Mouse (Mus musculus) neural tube, embryonic 12.5 days (tissue): ENCODE measurements at regions not wholly inside any gene's neighbourhood (a gene's known extent, or its start where the extent isn't known, plus 50 kb on each side); places are given as distances from the start of the nearest gene placed in this dataset.
A peak's percentile ranks its signal among the peaks of the same experiment; 100 is the strongest.

Source experiments
- ATAC-seq: fragments of 200-750 bp; cut with Nextera tagmentation; 2 replicates; pipeline ENCODE4 v1.8.0; 2017; ENCODE audit warnings: low read depth, mild to moderate bottlenecking, moderate TSS enrichment, moderate library complexity; ENCODE audit not compliant: low FRiP score
- H3K27ac ChIP-seq: fragments of 300-500 bp; sonication (generic); 2 replicates; pipeline ENCODE4 v1.5.1; 2016
- H3K27me3 ChIP-seq: fragments of 300-500 bp; sonication (generic); replicated peaks from 2 replicates; pipeline ENCODE4 v1.6.1; 2016; ENCODE audit warnings: mild to moderate bottlenecking
- H3K36me3 ChIP-seq: fragments of 300-500 bp; sonication (generic); 2 replicates; pipeline ENCODE4 v1.6.1; 2016; ENCODE audit warnings: mild to moderate bottlenecking
- H3K4me1 ChIP-seq: fragments of 300-500 bp; sonication (generic); 2 replicates; pipeline ENCODE4 v1.6.1; 2016
- H3K4me2 ChIP-seq: fragments of 300-500 bp; sonication (generic); replicated peaks from 2 replicates; pipeline ENCODE4 v1.6.1; 2016; ENCODE audit warnings: mild to moderate bottlenecking
- H3K4me3 ChIP-seq: fragments of 300-500 bp; sonication (generic); 2 replicates; pipeline ENCODE4 v1.5.1; 2016
- H3K9ac ChIP-seq: fragments of 300-500 bp; sonication (generic); 2 replicates; pipeline ENCODE4 v1.6.1; 2016; ENCODE audit warnings: mild to moderate bottlenecking
- H3K9me3 ChIP-seq: fragments of 300-500 bp; sonication (generic); 2 replicates; pipeline ENCODE4 v1.6.1; 2016; ENCODE audit warnings: mild to moderate bottlenecking
- WGBS: fragments of 180-500 bp; shearing (Covaris S2); methylation state at CpG from one replicate; pipeline ENCODE4 v1.1.7; 2016; 5-methylcytosine and 5-hydroxymethylcytosine counted together

DNA sequence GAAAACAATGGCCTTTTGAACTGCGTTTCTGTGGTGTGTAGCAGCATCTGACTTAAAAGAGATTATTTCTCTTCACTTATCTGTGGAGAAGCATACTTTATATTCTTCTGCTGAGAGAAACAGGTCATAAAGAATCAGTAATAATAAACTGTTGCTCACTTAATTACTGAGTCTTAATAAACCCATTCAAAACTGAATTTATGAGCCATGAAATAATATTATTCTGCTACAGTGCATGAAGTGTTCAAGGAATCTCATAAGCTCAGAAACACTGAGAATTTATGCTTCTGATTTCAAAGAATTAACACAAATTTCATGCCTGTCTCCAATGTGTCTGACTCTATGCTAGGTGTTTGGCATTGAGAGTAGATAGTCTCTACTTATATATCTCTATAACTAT is 597.0 kb upstream of the Slit2 start:
- Histone ChIP-seq H3K4me1 (no peaks in the 10 kb centered on the region), H3K4me3 (no peak overlapping the region), H3K4me2 (no peak overlapping the region), H3K27me3 (no peaks in the 10 kb centered on the region), H3K27ac (no peak overlapping the region), H3K9me3 (no peaks in the 10 kb centered on the region), H3K9ac (no peak overlapping the region), H3K36me3 (no peaks in the 10 kb centered on the region)
- WGBS: 14% methylated on average over 1 of the region's 1 CpGs
- ATAC-seq: peak; percentile 56; the same call in 1 of the 2 replicates

DNA sequence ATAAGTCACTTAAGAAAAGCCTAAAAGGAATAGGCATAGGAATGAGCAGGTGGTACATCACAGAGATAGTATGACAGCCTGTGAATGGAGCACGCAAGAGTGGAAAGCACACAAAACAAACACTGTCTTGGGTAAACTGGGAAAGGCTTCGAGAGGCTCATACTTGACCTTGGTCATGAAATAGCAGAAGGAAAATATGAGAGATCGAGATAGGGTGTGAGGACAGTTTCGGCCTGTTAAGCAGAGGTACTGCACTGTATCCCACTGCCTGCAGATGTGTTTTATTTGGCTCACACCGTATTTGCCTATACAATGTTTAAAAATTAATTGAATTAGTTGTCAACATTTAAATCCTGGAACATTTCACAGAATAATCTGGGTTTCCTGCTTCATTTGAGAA is 596.2 kb upstream of the Slit2 start:
- no peaks in the 10 kb centered on the region for H3K9me3 ChIP-seq
- H3K27ac ChIP-seq: no peak overlapping the region
- H3K4me2 ChIP-seq: no peak overlapping the region
- ATAC-seq: no peak
- H3K27me3 ChIP-seq: no peaks in the 10 kb centered on the region
- no peaks in the 10 kb centered on the region for H3K36me3 ChIP-seq
- H3K4me3 ChIP-seq: no peak overlapping the region
- WGBS: 57% methylated on average over 5 of the region's 5 CpGs
- H3K4me1 ChIP-seq: no peaks in the 10 kb centered on the region
- no peak overlapping the region for H3K9ac ChIP-seq

DNA sequence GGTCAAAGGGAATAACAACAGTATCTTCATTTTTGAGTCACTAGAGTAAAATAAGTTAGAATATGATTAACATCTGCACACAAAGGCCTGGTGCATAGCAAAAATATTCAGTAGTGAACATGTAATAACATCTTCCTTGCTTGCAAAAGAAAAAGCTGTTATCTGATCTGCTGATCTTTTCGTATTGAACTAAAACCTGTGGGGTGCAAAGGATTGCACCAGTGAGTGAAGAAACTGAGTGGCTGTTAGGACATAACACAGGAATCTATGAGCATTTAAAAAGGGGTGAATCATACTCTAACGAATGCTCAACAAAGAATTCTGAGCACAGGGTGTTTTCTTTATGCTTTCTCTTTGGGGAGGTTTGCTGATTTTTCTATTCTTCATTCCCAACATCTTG is 592.2 kb upstream of the Slit2 start:
- Histone ChIP-seq H3K9ac (no peak overlapping the region), H3K27ac (no peak overlapping the region), H3K4me3 (no peak overlapping the region), H3K27me3 (no peaks in the 10 kb centered on the region), H3K36me3 (no peaks in the 10 kb centered on the region), H3K4me1 (no peaks in the 10 kb centered on the region), H3K9me3 (no peaks in the 10 kb centered on the region), H3K4me2 (no peak overlapping the region)
- ATAC-seq: no peak
- 83% methylated on average over 2 of the region's 2 CpGs for WGBS

DNA sequence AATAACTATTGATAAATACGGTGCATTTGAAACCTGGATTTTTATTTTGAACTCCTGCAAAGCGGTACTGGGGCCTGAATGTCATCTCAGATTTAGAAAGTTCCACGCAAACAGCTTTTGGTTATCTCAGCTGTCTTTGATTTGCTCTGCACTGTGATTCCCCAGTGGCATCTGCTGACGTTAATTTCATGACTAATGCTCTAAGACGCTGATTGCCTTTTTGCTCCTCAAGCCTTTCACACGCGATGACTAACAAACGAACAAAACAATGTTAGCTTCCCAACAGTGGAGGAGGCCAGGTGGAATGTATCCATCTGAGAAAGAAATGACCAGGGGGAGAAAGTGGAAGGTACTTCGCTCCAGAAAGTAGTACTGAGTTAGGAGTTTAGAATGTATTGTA is 586.1 kb upstream of the Slit2 start:
- Histone ChIP-seq H3K4me3 (no peak overlapping the region), H3K4me1 (no peaks in the 10 kb centered on the region), H3K9ac (no peak overlapping the region), H3K9me3 (no peaks in the 10 kb centered on the region), H3K27ac (no peak overlapping the region), H3K4me2 (no peak overlapping the region), H3K27me3 (no peaks in the 10 kb centered on the region), H3K36me3 (no peaks in the 10 kb centered on the region)
- WGBS: 81% methylated on average over 9 of the region's 9 CpGs
- ATAC-seq: no peak

DNA sequence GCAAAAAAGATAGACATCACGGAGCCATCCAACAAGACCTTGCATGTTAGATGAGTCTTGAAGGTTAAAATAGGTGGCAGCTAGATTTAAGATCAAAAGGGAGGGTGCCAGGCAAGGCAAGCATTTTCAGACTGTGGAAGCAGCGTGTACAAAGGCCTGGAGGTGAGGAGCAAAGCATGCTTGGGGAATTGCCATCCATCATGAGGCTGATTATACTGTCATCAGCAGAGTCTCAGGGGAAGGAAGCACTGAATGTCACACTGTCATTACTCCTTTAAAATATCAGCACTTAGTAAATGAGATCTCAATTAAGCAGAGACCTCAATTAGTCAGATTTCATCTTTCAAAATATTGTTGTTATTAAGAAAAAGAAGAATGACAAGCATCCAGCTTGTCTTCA is 561.0 kb upstream of the Slit2 start:
- Histone ChIP-seq H3K27me3 (no peaks in the 10 kb centered on the region), H3K4me1 (no peaks in the 10 kb centered on the region), H3K4me3 (no peak overlapping the region), H3K9me3 (no peaks in the 10 kb centered on the region), H3K9ac (no peak overlapping the region), H3K27ac (no peak overlapping the region), H3K36me3 (no peaks in the 10 kb centered on the region), H3K4me2 (no peak overlapping the region)
- no peak for ATAC-seq
- WGBS: 52% methylated on average over 2 of the region's 2 CpGs

DNA sequence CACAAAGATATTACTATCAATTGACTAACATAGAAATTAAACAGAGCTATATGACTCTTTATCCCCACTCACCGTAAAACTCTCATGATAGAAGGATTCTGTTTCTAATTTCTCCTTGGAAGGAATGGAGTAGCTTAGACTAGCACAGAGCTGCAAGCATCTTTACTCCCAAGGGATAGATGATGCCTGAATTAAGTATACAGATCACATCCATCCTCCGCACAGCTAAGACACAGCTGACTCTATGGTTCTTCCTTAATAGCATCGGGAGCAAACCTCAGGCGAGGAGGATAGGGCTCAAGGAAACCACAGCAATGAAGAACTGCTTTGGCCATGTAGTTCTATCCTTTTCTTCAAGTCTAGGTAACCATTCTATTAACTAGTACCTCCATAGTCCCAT is 556.9 kb upstream of the Slit2 start:
- H3K4me1 ChIP-seq: no peaks in the 10 kb centered on the region
- no peaks in the 10 kb centered on the region for H3K9me3 ChIP-seq
- H3K9ac ChIP-seq: no peak overlapping the region
- WGBS: 77% methylated on average over 4 of the region's 4 CpGs
- H3K4me3 ChIP-seq: no peak overlapping the region
- no peak overlapping the region for H3K4me2 ChIP-seq
- H3K27me3 ChIP-seq: no peaks in the 10 kb centered on the region
- ATAC-seq: no peak
- H3K27ac ChIP-seq: no peak overlapping the region
- H3K36me3 ChIP-seq: no peaks in the 10 kb centered on the region

DNA sequence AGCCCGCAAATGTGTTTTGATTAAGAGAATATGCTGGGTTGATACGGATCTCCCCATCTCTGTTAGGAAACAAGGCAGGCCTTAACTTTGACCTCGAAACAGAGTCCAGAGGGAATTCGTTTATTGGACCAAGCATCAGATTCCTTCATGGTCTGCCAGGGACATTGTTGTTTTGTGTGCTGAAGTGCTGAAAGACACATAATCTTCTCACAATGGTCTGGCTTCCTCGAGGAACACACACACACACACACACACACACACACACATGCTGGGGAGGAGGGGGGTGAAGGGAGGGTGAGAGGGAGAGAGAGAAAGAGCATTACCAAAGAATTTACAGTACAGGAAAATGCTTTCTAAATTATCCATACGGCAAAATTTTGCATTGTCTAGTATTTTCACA is 556.5 kb upstream of the Slit2 start:
- 76% methylated on average over 6 of the region's 6 CpGs for WGBS
- Histone ChIP-seq H3K4me3 (no peak overlapping the region), H3K4me1 (no peaks in the 10 kb centered on the region), H3K36me3 (no peaks in the 10 kb centered on the region), H3K9ac (no peak overlapping the region), H3K9me3 (no peaks in the 10 kb centered on the region), H3K27me3 (no peaks in the 10 kb centered on the region), H3K4me2 (no peak overlapping the region), H3K27ac (no peak overlapping the region)
- no peak for ATAC-seq

DNA sequence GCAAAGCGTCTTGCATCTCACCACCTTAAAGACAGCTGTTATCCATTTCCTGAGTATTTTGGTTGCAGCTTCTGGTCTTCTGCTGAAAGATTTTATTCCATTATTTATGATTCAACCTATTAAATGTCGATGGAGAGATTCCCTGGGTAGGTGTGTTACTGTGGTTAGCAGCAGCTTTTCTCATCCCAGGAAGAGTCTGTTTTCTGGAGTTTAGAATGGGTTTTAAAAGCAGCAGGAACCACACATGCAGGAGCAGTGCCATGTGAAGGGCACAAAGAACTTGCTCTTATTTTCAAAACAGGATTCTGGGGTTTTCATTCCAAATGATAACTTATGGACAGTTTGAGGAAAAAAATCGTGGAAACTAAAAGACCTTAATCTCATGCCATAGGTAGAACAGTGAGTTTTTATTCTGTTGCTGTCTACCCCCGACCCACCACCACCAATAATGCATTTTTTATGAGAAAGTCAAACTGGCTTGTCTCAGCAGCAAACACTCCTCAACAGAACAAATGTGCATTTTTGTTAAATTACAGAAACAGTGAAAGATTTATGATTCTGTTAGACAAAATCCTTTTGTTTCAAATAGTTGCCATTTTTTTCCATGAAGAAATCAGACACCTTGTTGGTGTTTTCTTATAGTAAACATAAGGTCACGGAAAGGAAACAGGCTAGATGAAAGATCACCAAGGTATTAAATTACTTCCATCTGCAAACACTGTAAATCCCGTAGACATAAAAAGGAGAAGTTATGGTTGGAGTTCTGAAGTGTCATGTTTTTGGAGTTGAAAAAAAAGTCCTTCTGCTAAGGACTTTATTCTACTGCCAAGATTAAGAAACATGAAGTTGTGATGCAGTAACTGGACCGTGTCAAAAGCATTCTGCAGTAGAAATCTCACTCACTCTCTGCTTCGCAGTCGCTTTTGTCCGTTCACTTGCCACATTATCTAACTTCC is 553.4 kb upstream of the Slit2 start:
- H3K36me3 ChIP-seq: no peaks in the 10 kb centered on the region
- WGBS: 69% methylated on average over 10 of the region's 10 CpGs
- ATAC-seq: no peak
- H3K27me3 ChIP-seq: no peaks in the 10 kb centered on the region
- H3K4me1 ChIP-seq: no peaks in the 10 kb centered on the region
- H3K27ac ChIP-seq: no peak overlapping the region
- no peak overlapping the region for H3K4me2 ChIP-seq
- H3K9me3 ChIP-seq: no peaks in the 10 kb centered on the region
- H3K4me3 ChIP-seq: no peak overlapping the region
- H3K9ac ChIP-seq: no peak overlapping the region

DNA sequence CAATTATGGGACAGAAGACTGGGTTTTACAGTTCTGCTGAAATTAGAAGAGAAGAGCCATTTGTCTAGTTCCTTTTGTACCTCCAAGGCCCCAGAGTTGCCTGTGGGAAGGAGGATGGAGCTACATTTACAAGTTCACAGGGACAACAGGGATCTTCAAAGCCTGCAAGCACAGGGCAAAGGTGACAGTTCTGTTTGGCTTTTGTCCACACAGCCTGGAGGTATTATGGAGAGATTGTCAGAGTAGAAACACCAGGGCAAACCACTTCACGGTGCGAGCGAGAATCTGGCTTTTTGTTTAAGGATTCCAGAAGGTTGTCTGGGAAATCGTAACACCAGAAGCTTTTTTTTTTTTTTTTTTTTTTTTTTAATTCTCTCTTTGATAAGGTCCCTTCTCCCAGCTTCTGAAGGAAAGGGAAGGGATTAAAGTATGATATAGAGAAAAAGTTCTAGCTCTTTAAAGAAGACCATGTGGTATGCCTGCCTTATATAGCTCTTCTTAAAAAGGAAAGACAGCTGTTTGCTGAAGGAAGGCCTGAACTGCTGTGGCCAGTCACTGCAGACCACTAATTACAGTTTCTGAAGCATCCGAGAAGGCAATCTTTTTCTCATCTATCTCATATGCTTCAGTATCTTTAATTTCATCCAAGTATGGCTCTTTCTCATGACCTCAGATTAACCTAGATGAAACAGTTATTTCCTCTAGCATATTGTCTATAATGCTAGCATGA is 551.2 kb upstream of the Slit2 start:
- H3K4me1 ChIP-seq: no peaks in the 10 kb centered on the region
- H3K9me3 ChIP-seq: no peaks in the 10 kb centered on the region
- 19% methylated on average over 5 of the region's 5 CpGs for WGBS
- H3K36me3 ChIP-seq: no peaks in the 10 kb centered on the region
- H3K4me3 ChIP-seq: no peak overlapping the region
- ATAC-seq: no peak
- no peaks in the 10 kb centered on the region for H3K27me3 ChIP-seq
- H3K4me2 ChIP-seq: no peak overlapping the region
- no peak overlapping the region for H3K27ac ChIP-seq
- no peak overlapping the region for H3K9ac ChIP-seq

DNA sequence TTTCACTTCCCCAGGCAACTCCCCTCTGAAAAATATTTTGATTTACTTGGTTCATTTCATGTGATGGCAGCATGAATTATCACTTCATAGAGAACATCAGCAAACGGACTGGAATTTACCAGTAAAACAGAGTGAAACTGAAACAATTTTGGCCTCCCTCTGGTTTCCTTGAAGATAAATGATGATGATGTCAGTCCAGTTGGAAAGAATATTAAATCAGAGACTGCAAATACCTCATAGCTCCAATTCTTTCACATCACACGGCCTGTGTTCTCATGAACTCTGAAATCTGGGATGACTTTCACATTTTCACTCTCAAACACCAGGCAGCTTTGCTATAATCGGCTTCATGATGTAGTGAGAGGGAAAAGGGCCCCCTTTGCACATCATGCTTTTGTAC is 546.5 kb upstream of the Slit2 start:
- no peaks in the 10 kb centered on the region for H3K36me3 ChIP-seq
- no peak overlapping the region for H3K4me3 ChIP-seq
- H3K27ac ChIP-seq: no peak overlapping the region
- 67% methylated on average over 3 of the region's 3 CpGs for WGBS
- ATAC-seq: no peak
- no peaks in the 10 kb centered on the region for H3K27me3 ChIP-seq
- H3K9me3 ChIP-seq: no peaks in the 10 kb centered on the region
- no peaks in the 10 kb centered on the region for H3K4me1 ChIP-seq
- no peak overlapping the region for H3K9ac ChIP-seq
- no peak overlapping the region for H3K4me2 ChIP-seq

DNA sequence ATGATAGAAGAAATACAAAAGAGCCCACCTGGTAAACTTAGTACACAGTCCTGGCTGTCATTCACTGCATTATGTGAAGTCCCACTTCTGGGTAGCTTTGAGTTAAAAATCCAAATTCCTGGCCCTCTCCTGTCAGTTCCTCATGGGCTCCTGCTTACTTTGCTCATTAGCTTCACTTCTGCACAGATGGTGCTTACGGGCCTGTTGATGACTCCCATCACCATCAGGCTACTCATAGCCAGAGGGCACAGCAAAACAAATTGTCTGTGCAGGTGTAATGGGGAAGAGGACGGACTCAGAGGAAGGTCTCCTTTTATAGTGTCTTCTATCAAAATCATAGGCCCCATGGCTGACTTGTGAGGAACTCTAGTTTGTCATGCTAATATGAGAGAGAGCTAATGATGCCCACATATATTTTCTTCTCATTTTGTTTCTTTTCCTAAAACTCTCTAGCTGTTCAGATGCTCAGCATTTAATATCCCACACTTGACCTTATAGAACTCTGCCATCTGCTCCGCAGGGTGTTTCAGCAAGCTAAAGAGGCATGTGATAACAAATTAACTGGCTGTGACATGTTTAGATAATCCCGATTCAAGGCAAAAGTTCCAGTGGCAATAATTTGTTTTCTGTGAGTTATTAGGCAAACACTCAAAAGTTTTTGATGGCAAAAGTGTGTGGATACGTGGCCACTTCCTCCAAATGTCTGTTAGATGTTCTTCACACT is 536.5 kb upstream of the Slit2 start:
- H3K36me3 ChIP-seq: no peaks in the 10 kb centered on the region
- 41% methylated on average over 5 of the region's 5 CpGs for WGBS
- H3K4me1 ChIP-seq: no peaks in the 10 kb centered on the region
- no peak overlapping the region for H3K27ac ChIP-seq
- ATAC-seq: no peak
- no peaks in the 10 kb centered on the region for H3K27me3 ChIP-seq
- H3K9me3 ChIP-seq: no peaks in the 10 kb centered on the region
- no peak overlapping the region for H3K9ac ChIP-seq
- no peak overlapping the region for H3K4me3 ChIP-seq
- H3K4me2 ChIP-seq: no peak overlapping the region

DNA sequence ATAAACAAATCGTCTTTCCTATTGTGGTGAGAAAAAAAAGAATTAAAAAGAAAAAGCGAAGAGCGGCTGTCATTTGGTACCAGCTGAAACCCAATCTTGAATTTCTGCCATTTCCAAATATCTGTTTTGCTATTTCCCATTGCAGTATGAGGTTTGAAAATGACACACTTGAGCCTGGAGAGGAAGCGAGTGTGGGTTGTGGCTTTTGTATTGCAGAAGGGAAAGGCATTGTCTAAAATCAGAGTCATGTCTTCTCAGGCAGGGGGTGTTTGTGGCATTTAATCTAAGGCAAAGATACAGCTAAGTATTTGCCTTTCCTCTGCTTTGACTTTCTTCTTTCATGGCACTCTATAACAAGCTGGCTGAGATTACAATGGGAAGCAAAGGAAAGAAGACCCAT is 518.1 kb upstream of the Slit2 start:
- Histone ChIP-seq H3K4me3 (no peak overlapping the region), H3K4me2 (no peak overlapping the region), H3K9me3 (no peaks in the 10 kb centered on the region), H3K27ac (no peak overlapping the region), H3K4me1 (no peaks in the 10 kb centered on the region), H3K27me3 (no peaks in the 10 kb centered on the region), H3K36me3 (no peaks in the 10 kb centered on the region), H3K9ac (no peak overlapping the region)
- ATAC-seq: no peak
- 95% methylated on average over 4 of the region's 4 CpGs for WGBS
